Mouse (Mus musculus): ENCODE measurements around the gene Tbc1d22b. TPM values are rescaled to one million over a fixed set of nuclear protein-coding genes. Genes with fewer than 3 reads are reported as not detected.

Tbc1d22b gene
- 17.7 and 20.1 TPM in 2 replicates for polyA plus RNA-seq (2015; fragmentation: Nextera tagmentation; extraction: Ambion mirVana)

- Histone ChIP-seq H3K4me3 (peak within 1 kb of the TSS; percentile 93), H3K4me2 (peak within 1 kb of the TSS; percentile 98), H3K9ac (peak within 1 kb of the TSS; percentile 95), H3K4me1 (peaks cover 20% of the 10 kb centered on the region), H3K27ac (peak within 1 kb of the TSS; percentile 65; the same call in 1 of the 2 replicates), H3K27me3 (0 out of 2 replicates have a peak, but pooled peaks cover 4% of the 10 kb centered on the region), H3K36me3 (ENCODE audit: poor library complexity, severe bottlenecking) (no peaks in the 10 kb centered on the region), H3K9me3 (replicated peaks) (no peaks in the 10 kb centered on the region)
- ATAC-seq: peak; percentile 99
- WGBS: under 1% methylated on average over 44 of the region's 44 CpGs
These were observed at the start of gene Tbc1d22b, which contains the start of gene Gm17657 for GRCm38 (mm10) chr17:29549543-29550428. Gene Tbc1d22b (plus strand): TSS chr17:29549785. Gene Gm17657 (minus strand): TSS chr17:29549638.

- H3K4me3 ChIP-seq: no peak overlapping the region
- no peaks in the 10 kb centered on the region for H3K36me3 ChIP-seq (ENCODE audit: poor library complexity, severe bottlenecking)
- no peak overlapping the region for H3K27ac ChIP-seq
- ATAC-seq: no peak
- H3K9ac ChIP-seq: no peak overlapping the region
- H3K9me3 ChIP-seq (replicated peaks): no peaks in the 10 kb centered on the region
- WGBS: 74% methylated on average over 7 of the region's 7 CpGs
- peaks cover 8% of the 10 kb centered on the region; the same call in 1 of the 2 replicates for H3K4me1 ChIP-seq
- peaks cover 4% of the 10 kb centered on the region; the same call in 1 of the 2 replicates for H3K27me3 ChIP-seq
- no peak overlapping the region for H3K4me2 ChIP-seq
These were observed 49.3 kb upstream of the Tbc1d22b start for GRCm38 (mm10) chr17:29500243-29500740.

- Histone ChIP-seq H3K4me2 (no peak overlapping the region), H3K36me3 (ENCODE audit: poor library complexity, severe bottlenecking) (no peaks in the 10 kb centered on the region), H3K9ac (no peak overlapping the region), H3K9me3 (replicated peaks) (no peaks in the 10 kb centered on the region), H3K27ac (no peak overlapping the region), H3K4me3 (no peak overlapping the region), H3K4me1 (peaks cover 8% of the 10 kb centered on the region; the same call in 1 of the 2 replicates), H3K27me3 (peaks cover 4% of the 10 kb centered on the region; the same call in 1 of the 2 replicates)
- ATAC-seq: no peak
- 83% methylated on average over 17 of the region's 17 CpGs for WGBS
These were observed 48.6 kb upstream of the Tbc1d22b start for GRCm38 (mm10) chr17:29500802-29501469.

GRCm38 (mm10) chr17:29502005-29502668 is 47.4 kb upstream of the Tbc1d22b start:
- Histone ChIP-seq H3K4me1 (peaks cover 8% of the 10 kb centered on the region; the same call in 1 of the 2 replicates), H3K27me3 (peaks cover 4% of the 10 kb centered on the region; the same call in 1 of the 2 replicates)
- 81% methylated on average over 7 of the region's 7 CpGs for WGBS

GRCm38 (mm10) chr17:29502669-29503665 is 46.6 kb upstream of the Tbc1d22b start:
- no peaks in the 10 kb centered on the region for H3K9me3 ChIP-seq (replicated peaks)
- H3K36me3 ChIP-seq (ENCODE audit: poor library complexity, severe bottlenecking): no peaks in the 10 kb centered on the region
- 19% methylated on average over 32 of the region's 32 CpGs for WGBS
- no peak for ATAC-seq
- H3K9ac ChIP-seq: no peak overlapping the region
- H3K27me3 ChIP-seq: peaks cover 4% of the 10 kb centered on the region; the same call in 1 of the 2 replicates
- peak overlapping the region; percentile 7; the same call in 1 of the 2 replicates for H3K4me2 ChIP-seq
- peaks cover 8% of the 10 kb centered on the region; the same call in 1 of the 2 replicates for H3K4me1 ChIP-seq
- H3K27ac ChIP-seq: no peak overlapping the region
- no peak overlapping the region for H3K4me3 ChIP-seq

More at GRCm38 (mm10) chr17:29502005-29502668, 47.4 kb upstream of the Tbc1d22b start:
- Histone ChIP-seq H3K4me3 (no peak overlapping the region), H3K27ac (no peak overlapping the region), H3K4me2 (no peak overlapping the region), H3K9ac (no peak overlapping the region), H3K36me3 (ENCODE audit: poor library complexity, severe bottlenecking) (no peaks in the 10 kb centered on the region), H3K9me3 (replicated peaks) (no peaks in the 10 kb centered on the region)
- no peak for ATAC-seq

- Histone ChIP-seq H3K36me3 (ENCODE audit: poor library complexity, severe bottlenecking) (no peaks in the 10 kb centered on the region), H3K27me3 (peaks cover 4% of the 10 kb centered on the region; the same call in 1 of the 2 replicates), H3K27ac (no peak overlapping the region), H3K9ac (no peak overlapping the region), H3K4me1 (peaks cover 8% of the 10 kb centered on the region; the same call in 1 of the 2 replicates), H3K9me3 (replicated peaks) (no peaks in the 10 kb centered on the region), H3K4me3 (no peak overlapping the region), H3K4me2 (no peak overlapping the region)
- no peak for ATAC-seq
- 74% methylated on average over 5 of the region's 5 CpGs for WGBS
These were observed 45.9 kb upstream of the Tbc1d22b start for GRCm38 (mm10) chr17:29503700-29504099.

- WGBS: 80% methylated on average over 12 of the region's 12 CpGs
- no peak for ATAC-seq
- H3K9ac ChIP-seq: no peak overlapping the region
These were observed 40.5 kb upstream of the Tbc1d22b start for GRCm38 (mm10) chr17:29508927-29509608.

GRCm38 (mm10) chr17:29510691-29511090 is 38.9 kb upstream of the Tbc1d22b start:
- Histone ChIP-seq H3K9ac (no peak overlapping the region), H3K27ac (no peak overlapping the region), H3K4me3 (no peak overlapping the region), H3K4me1 (no peaks in the 10 kb centered on the region), H3K27me3 (no peaks in the 10 kb centered on the region), H3K4me2 (no peak overlapping the region), H3K9me3 (replicated peaks) (no peaks in the 10 kb centered on the region), H3K36me3 (ENCODE audit: poor library complexity, severe bottlenecking) (no peaks in the 10 kb centered on the region)
- WGBS: 74% methylated on average over 8 of the region's 8 CpGs
- no peak for ATAC-seq

More at GRCm38 (mm10) chr17:29508927-29509608, 40.5 kb upstream of the Tbc1d22b start:
- no peaks in the 10 kb centered on the region for H3K27me3 ChIP-seq
- H3K4me2 ChIP-seq: no peak overlapping the region
- H3K4me1 ChIP-seq: no peaks in the 10 kb centered on the region
- H3K36me3 ChIP-seq (ENCODE audit: poor library complexity, severe bottlenecking): no peaks in the 10 kb centered on the region
- no peak overlapping the region for H3K4me3 ChIP-seq
- H3K27ac ChIP-seq: no peak overlapping the region
- no peaks in the 10 kb centered on the region for H3K9me3 ChIP-seq (replicated peaks)

- H3K9ac ChIP-seq: no peak overlapping the region
- H3K4me1 ChIP-seq: no peaks in the 10 kb centered on the region
- no peaks in the 10 kb centered on the region for H3K27me3 ChIP-seq
- 0 out of 2 replicates have a peak, but pooled peaks have one; percentile 24 for ATAC-seq
- 42% methylated on average over 13 of the region's 13 CpGs for WGBS
- H3K4me2 ChIP-seq: no peak overlapping the region
- H3K27ac ChIP-seq: no peak overlapping the region
- no peaks in the 10 kb centered on the region for H3K36me3 ChIP-seq (ENCODE audit: poor library complexity, severe bottlenecking)
- no peaks in the 10 kb centered on the region for H3K9me3 ChIP-seq (replicated peaks)
- no peak overlapping the region for H3K4me3 ChIP-seq
These were observed 36.4 kb upstream of the Tbc1d22b start for GRCm38 (mm10) chr17:29513044-29513730.

GRCm38 (mm10) chr17:29514435-29514834 is 35.1 kb upstream of the Tbc1d22b start:
- peak; percentile 57; the same call in 1 of the 2 replicates for ATAC-seq
- no peak overlapping the region for H3K27ac ChIP-seq
- H3K4me3 ChIP-seq: no peak overlapping the region
- H3K4me2 ChIP-seq: no peak overlapping the region
- WGBS: 3% methylated on average over 11 of the region's 11 CpGs
- no peaks in the 10 kb centered on the region for H3K27me3 ChIP-seq
- no peaks in the 10 kb centered on the region for H3K9me3 ChIP-seq (replicated peaks)
- no peak overlapping the region for H3K9ac ChIP-seq
- no peaks in the 10 kb centered on the region for H3K36me3 ChIP-seq (ENCODE audit: poor library complexity, severe bottlenecking)
- no peaks in the 10 kb centered on the region for H3K4me1 ChIP-seq
